Mouse (Mus musculus) lung, embryonic 16.5 days (tissue): ENCODE data around the gene Smok3b. TPM values are rescaled to one million over a fixed set of nuclear protein-coding genes. Genes with fewer than 3 reads are reported as not detected.

Experiments used
- ATAC-seq: fragments of 200-750 bp; cut with Nextera tagmentation; 2 replicates; pipeline ENCODE4 v1.8.0; 2017; ENCODE audit warnings: low read depth, mild to moderate bottlenecking, moderate library complexity
- H3K27ac ChIP-seq: fragments of 300-500 bp; sonication (generic); 2 replicates; pipeline ENCODE4 v1.5.1; 2014; ENCODE audit warnings: mild to moderate bottlenecking, control low read depth, low read length
- H3K27me3 ChIP-seq: fragments of 300-500 bp; sonication (generic); 2 replicates; pipeline ENCODE4 v1.6.1; 2014; ENCODE audit warnings: low read depth, low read length, mixed read lengths; ENCODE audit not compliant: control insufficient read depth, insufficient read depth
- H3K36me3 ChIP-seq: fragments of 300-500 bp; sonication (generic); 2 replicates; pipeline ENCODE4 v1.6.1; 2014; ENCODE audit warnings: low read length; ENCODE audit not compliant: control insufficient read depth, insufficient read depth
- H3K4me1 ChIP-seq: fragments of 300-500 bp; sonication (generic); replicated peaks from 2 replicates; pipeline ENCODE4 v1.6.1; 2014; ENCODE audit warnings: low read length, mixed read lengths; ENCODE audit not compliant: control insufficient read depth, insufficient read depth
- H3K4me2 ChIP-seq: fragments of 300-500 bp; sonication (generic); 2 replicates; pipeline ENCODE4 v1.6.1; 2014; ENCODE audit warnings: low read depth, low read length, control low read depth
- H3K4me3 ChIP-seq: fragments of 300-500 bp; sonication (generic); 2 replicates; pipeline ENCODE4 v1.5.1; 2014; ENCODE audit warnings: mild to moderate bottlenecking, low read length, control low read depth
- H3K9ac ChIP-seq: fragments of 300-500 bp; sonication (generic); 2 replicates; pipeline ENCODE4 v1.6.1; 2014; ENCODE audit warnings: low read length, control low read depth
- H3K9me3 ChIP-seq: fragments of 300-500 bp; sonication (generic); 2 replicates; pipeline ENCODE4 v1.6.1; 2016; ENCODE audit warnings: low read length; ENCODE audit not compliant: control insufficient read depth
- WGBS: fragments of 180-500 bp; shearing (Covaris S2); extraction: QIAGEN DNeasy Blood & Tissue Kit; methylation state at CpG from one replicate; pipeline ENCODE4 v1.1.7; 2014; 5-methylcytosine and 5-hydroxymethylcytosine counted together
- polyA plus RNA-seq: library from polyadenylated mRNA; unstranded; fragments of >200 nt; fragmentation: Nextera tagmentation; extraction: Ambion mirVana; gene quantifications from 2 replicates; pipeline ENCODE4 v1.2.1, GENCODE M21; 2015

Smok3b gene
- polyA plus RNA-seq, 1 experiment from 2014 or later, result not detected

DNA sequence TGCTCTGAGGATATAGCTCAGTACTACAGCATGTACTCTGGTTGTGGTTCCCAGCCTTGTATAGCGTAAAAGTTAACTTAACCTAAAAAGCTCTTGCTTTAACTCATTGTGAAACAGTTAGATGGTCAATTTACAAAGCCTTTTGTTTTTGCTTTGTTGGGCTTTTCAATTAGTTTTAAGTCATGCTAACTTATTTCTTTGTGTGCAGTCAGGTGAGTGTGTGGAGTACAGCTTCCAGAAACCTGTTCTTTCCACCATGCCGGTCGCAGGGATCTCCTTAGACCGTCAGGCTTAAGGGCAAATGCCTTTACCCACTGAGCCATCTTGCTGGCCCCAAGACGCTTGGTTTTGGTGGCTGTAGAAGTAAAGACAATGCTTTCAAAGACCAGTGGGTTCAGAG is 69.5 kb downstream of the Smok3b start:
- Histone ChIP-seq H3K4me2 (no peak overlapping the region), H3K27me3 (no peaks in the 10 kb centered on the region), H3K9me3 (no peaks in the 10 kb centered on the region), H3K27ac (no peak overlapping the region), H3K36me3 (peaks cover 19% of the 10 kb centered on the region), H3K9ac (no peak overlapping the region), H3K4me1 (peaks cover 5% of the 10 kb centered on the region), H3K4me3 (no peak overlapping the region)
- no peak for ATAC-seq
- WGBS, result 97% methylated on average over 5 of the region's 5 CpGs

DNA sequence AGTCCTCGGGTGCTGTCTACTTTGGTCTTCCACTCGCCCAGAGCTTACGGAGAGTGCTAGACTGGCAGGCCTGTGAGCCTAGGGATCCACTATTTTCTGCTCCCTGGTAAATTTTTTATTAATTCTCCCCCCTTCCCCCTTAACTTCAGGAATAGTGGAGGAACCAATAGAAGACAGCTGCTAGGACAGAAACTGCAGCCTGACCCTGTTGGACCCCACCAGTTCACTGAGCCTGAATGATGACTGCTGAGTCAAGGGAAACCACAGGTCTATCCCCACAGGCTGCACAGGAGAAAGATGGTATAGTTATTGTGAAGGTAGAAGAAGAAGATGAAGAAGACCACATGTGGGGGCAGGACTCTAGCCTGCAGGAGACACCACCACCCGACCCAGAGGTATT is 71.5 kb downstream of the Smok3b start:
- WGBS, result 90% methylated on average over 4 of the region's 4 CpGs
- H3K9ac ChIP-seq, result no peak overlapping the region
- ATAC-seq, result no peak
- no peaks in the 10 kb centered on the region for H3K27me3 ChIP-seq
- no peak overlapping the region for H3K27ac ChIP-seq
- H3K4me2 ChIP-seq, result no peak overlapping the region
- no peaks in the 10 kb centered on the region for H3K9me3 ChIP-seq
- H3K36me3 ChIP-seq, result peaks cover 23% of the 10 kb centered on the region
- H3K4me3 ChIP-seq, result no peak overlapping the region
- no peaks in the 10 kb centered on the region; the same call in none of the 2 replicates for H3K4me1 ChIP-seq

DNA sequence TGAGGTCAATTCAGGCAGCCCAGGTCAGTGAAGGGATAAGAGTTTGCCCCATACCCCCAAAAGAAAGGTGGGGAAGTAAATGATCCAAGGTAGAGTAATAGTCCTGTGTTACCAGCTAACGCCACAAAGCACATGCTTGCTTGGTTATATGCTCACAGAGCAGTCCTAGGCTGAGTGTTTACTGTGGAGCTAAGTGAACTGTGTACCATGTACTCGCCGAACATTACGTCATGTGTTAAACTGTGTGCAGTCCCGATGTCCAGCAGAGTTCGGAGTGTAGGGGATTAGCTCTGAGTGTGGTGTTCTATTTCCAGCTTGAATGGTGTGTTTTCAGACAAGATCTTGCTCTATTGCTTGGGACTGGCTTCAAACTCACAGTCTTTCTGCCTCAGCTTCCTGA is 73.2 kb downstream of the Smok3b start:
- H3K4me2 ChIP-seq, result no peak overlapping the region
- no peak for ATAC-seq
- no peak overlapping the region for H3K9ac ChIP-seq
- WGBS, result 94% methylated on average over 6 of the region's 6 CpGs
- no peaks in the 10 kb centered on the region for H3K27me3 ChIP-seq
- H3K4me1 ChIP-seq, result no peaks in the 10 kb centered on the region
- H3K36me3 ChIP-seq, result peaks cover 36% of the 10 kb centered on the region
- no peak overlapping the region for H3K4me3 ChIP-seq
- H3K27ac ChIP-seq, result no peak overlapping the region
- no peaks in the 10 kb centered on the region for H3K9me3 ChIP-seq

Other genes starting within 250 kb of the Smok3b start
- gene Ppp1r35, start 242.6 kb upstream of the Smok3b start, polyA plus RNA-seq, result 25.9 and 30.5 TPM in 2 replicates
- gene Mepce, start 233.8 kb upstream of the Smok3b start, polyA plus RNA-seq, result 10.0 and 10.5 TPM in 2 replicates
- gene Zcwpw1, start 233.6 kb upstream of the Smok3b start, polyA plus RNA-seq, result 24.3 and 26.8 TPM in 2 replicates
- 4.4 and 5.2 TPM in 2 replicates for gene Pilra, start 185.1 kb upstream of the Smok3b start, polyA plus RNA-seq
- 1.1 and 1.8 TPM in 2 replicates for gene Pilrb1, start 163.3 kb upstream of the Smok3b start, polyA plus RNA-seq
- 1.1 and 1.5 TPM in 2 replicates for gene Pilrb2, start 149.6 kb upstream of the Smok3b start, polyA plus RNA-seq
- gene Cyp3a13, start 99.8 kb upstream of the Smok3b start, polyA plus RNA-seq, result 0.77 and 0.79 TPM in 2 replicates
- gene Gjc3, start 58.3 kb upstream of the Smok3b start, polyA plus RNA-seq, result 0.08 and 0.10 TPM in 2 replicates
- gene Azgp1, start 39.9 kb upstream of the Smok3b start, polyA plus RNA-seq, result 1.1 TPM in 1 of 2 replicates, not detected in the other
- not detected in 2 replicates for gene Smok3a, start 168 bp upstream of the Smok3b start, polyA plus RNA-seq
- not detected in 2 replicates for gene Smok3c, start 31.8 kb downstream of the Smok3b start, polyA plus RNA-seq
- 14.8 and 18.1 TPM in 2 replicates for gene Zkscan1, start 63.7 kb downstream of the Smok3b start, polyA plus RNA-seq
- gene Zscan21, start 95.5 kb downstream of the Smok3b start, polyA plus RNA-seq, result 57.9 and 61.5 TPM in 2 replicates
- 22.8 and 24.0 TPM in 2 replicates for gene Zfp113, start 134.3 kb downstream of the Smok3b start, polyA plus RNA-seq
- gene Cops6, start 139.6 kb downstream of the Smok3b start, polyA plus RNA-seq, result 292 and 301 TPM in 2 replicates
- gene Ap4m1, start 150.6 kb downstream of the Smok3b start, polyA plus RNA-seq, result 26.2 and 27.4 TPM in 2 replicates
- gene Mcm7, start 151.0 kb downstream of the Smok3b start, polyA plus RNA-seq, result 180 and 197 TPM in 2 replicates
- gene Taf6, start 166.0 kb downstream of the Smok3b start, polyA plus RNA-seq, result 87.3 and 88.8 TPM in 2 replicates
- 59.5 and 60.5 TPM in 2 replicates for gene Cnpy4, start 166.1 kb downstream of the Smok3b start, polyA plus RNA-seq
- gene Mblac1, start 172.9 kb downstream of the Smok3b start, polyA plus RNA-seq, result 7.6 and 8.8 TPM in 2 replicates
- not detected in 2 replicates for gene Nxpe5, start 204.5 kb downstream of the Smok3b start, polyA plus RNA-seq
- 56.7 and 62.1 TPM in 2 replicates for gene Lamtor4, start 234.1 kb downstream of the Smok3b start, polyA plus RNA-seq
- 3.8 and 6.2 TPM in 2 replicates for gene BC037034, start 242.6 kb downstream of the Smok3b start, polyA plus RNA-seq